Mouse (Mus musculus): Measurements from ENCODE around the gene Ctdsp2. TPM values are rescaled to one million over a fixed set of nuclear protein-coding genes. Genes with fewer than 3 reads are reported as not detected.

The Ctdsp2 gene
- total RNA-seq (2018; cell fraction: chromatin; rRNA removed) = 10 to 100 TPM in 24 of 26 experiments, 1 to 10 TPM in 2; 7.4 to 94.7 (median 27.4) TPM
- 100 to 1,000 TPM in 1 of 26 experiments, 10 to 100 TPM in 25; 24.7 to 104 (median 43.2) TPM for total RNA-seq (2018; cell fraction: cytosol; rRNA removed)
- total RNA-seq (2018; cell fraction: nucleus; rRNA removed) = 10 to 100 TPM; 16.2 to 94.0 (median 26.7) TPM
- polyA plus RNA-seq (2018) = 21.1 to 77.3 TPM (median 33.3 TPM) in 3 replicates

GRCm38 (mm10) chr10:126978277-126978994 is at the start of gene Ctdsp2:
Ctdsp2 (plus strand) TSS chr10:126978717.
- Histone ChIP-seq H3K36me3 (ENCODE audit: inconsistent target) (no peaks in the 10 kb centered on the region), H3K79me2 (ENCODE audit: inconsistent target) (peaks cover 38% of the 10 kb centered on the region), H3K4me3 (ENCODE audit: inconsistent target) (peak within 1 kb of the TSS; percentile 18; the same call in 1 of the 2 replicates), H3K27ac (0 out of 2 replicates have a peak within 1 kb of the TSS, but pooled peaks have one; percentile 10)
- WGBS (ENCODE audit: missing documents) = under 1% methylated on average over 56 of the region's 56 CpGs

- 58% methylated on average over 12 of the region's 12 CpGs for WGBS (ENCODE audit: missing documents)
- no peaks in the 10 kb centered on the region for H3K36me3 ChIP-seq (ENCODE audit: inconsistent target)
- peak overlapping the region; percentile 31; the same call in 1 of the 2 replicates for H3K4me3 ChIP-seq (ENCODE audit: inconsistent target)
- no peaks in the 10 kb centered on the region for H3K79me2 ChIP-seq (ENCODE audit: inconsistent target)
- H3K27ac ChIP-seq = no peak overlapping the region
These were observed 49.7 kb upstream of the Ctdsp2 start for GRCm38 (mm10) chr10:126928819-126929206.

- H3K27ac ChIP-seq = no peak overlapping the region
- H3K4me3 ChIP-seq (ENCODE audit: inconsistent target) = no peak overlapping the region
- H3K79me2 ChIP-seq (ENCODE audit: inconsistent target) = no peaks in the 10 kb centered on the region
- 96% methylated on average over 3 of the region's 3 CpGs for WGBS (ENCODE audit: missing documents)
- H3K36me3 ChIP-seq (ENCODE audit: inconsistent target) = no peaks in the 10 kb centered on the region
These were observed 49.0 kb upstream of the Ctdsp2 start for GRCm38 (mm10) chr10:126929543-126929942.

GRCm38 (mm10) chr10:126930270-126931121 is 48.0 kb upstream of the Ctdsp2 start:
- 90% methylated on average over 15 of the region's 15 CpGs for WGBS (ENCODE audit: missing documents)
- Histone ChIP-seq H3K36me3 (ENCODE audit: inconsistent target) (no peaks in the 10 kb centered on the region), H3K4me3 (ENCODE audit: inconsistent target) (no peak overlapping the region), H3K79me2 (ENCODE audit: inconsistent target) (no peaks in the 10 kb centered on the region), H3K27ac (no peak overlapping the region)

GRCm38 (mm10) chr10:126931123-126931759 is 47.3 kb upstream of the Ctdsp2 start:
- 88% methylated on average over 8 of the region's 8 CpGs for WGBS (ENCODE audit: missing documents)
- H3K27ac ChIP-seq = no peak overlapping the region
- H3K4me3 ChIP-seq (ENCODE audit: inconsistent target) = no peak overlapping the region
- no peaks in the 10 kb centered on the region for H3K79me2 ChIP-seq (ENCODE audit: inconsistent target)
- no peaks in the 10 kb centered on the region for H3K36me3 ChIP-seq (ENCODE audit: inconsistent target)

- no peaks in the 10 kb centered on the region for H3K36me3 ChIP-seq (ENCODE audit: inconsistent target)
- H3K4me3 ChIP-seq (ENCODE audit: inconsistent target) = no peak overlapping the region
- H3K27ac ChIP-seq = no peak overlapping the region
- H3K79me2 ChIP-seq (ENCODE audit: inconsistent target) = no peaks in the 10 kb centered on the region
These were observed 46.8 kb upstream of the Ctdsp2 start for GRCm38 (mm10) chr10:126931760-126932139.

- H3K36me3 ChIP-seq (ENCODE audit: inconsistent target) = no peaks in the 10 kb centered on the region
- H3K4me3 ChIP-seq (ENCODE audit: inconsistent target) = no peak overlapping the region
- no peak overlapping the region for H3K27ac ChIP-seq
- H3K79me2 ChIP-seq (ENCODE audit: inconsistent target) = no peaks in the 10 kb centered on the region
- 95% methylated on average over 13 of the region's 13 CpGs for WGBS (ENCODE audit: missing documents)
These were observed 44.0 kb upstream of the Ctdsp2 start for GRCm38 (mm10) chr10:126934561-126934960.

- WGBS (ENCODE audit: missing documents) = 88% methylated on average over 8 of the region's 8 CpGs
- Histone ChIP-seq H3K79me2 (ENCODE audit: inconsistent target) (no peaks in the 10 kb centered on the region), H3K36me3 (ENCODE audit: inconsistent target) (no peaks in the 10 kb centered on the region), H3K4me3 (ENCODE audit: inconsistent target) (no peak overlapping the region), H3K27ac (no peak overlapping the region)
These were observed 43.4 kb upstream of the Ctdsp2 start for GRCm38 (mm10) chr10:126935121-126935520.

GRCm38 (mm10) chr10:126935556-126936381 is 42.7 kb upstream of the Ctdsp2 start:
- Histone ChIP-seq H3K79me2 (ENCODE audit: inconsistent target) (no peaks in the 10 kb centered on the region), H3K27ac (no peak overlapping the region), H3K4me3 (ENCODE audit: inconsistent target) (no peak overlapping the region), H3K36me3 (ENCODE audit: inconsistent target) (no peaks in the 10 kb centered on the region)
- WGBS (ENCODE audit: missing documents) = 43% methylated on average over 18 of the region's 18 CpGs

- Histone ChIP-seq H3K79me2 (ENCODE audit: inconsistent target) (no peaks in the 10 kb centered on the region), H3K4me3 (ENCODE audit: inconsistent target) (no peak overlapping the region), H3K27ac (no peak overlapping the region), H3K36me3 (ENCODE audit: inconsistent target) (no peaks in the 10 kb centered on the region)
- WGBS (ENCODE audit: missing documents) = 85% methylated on average over 7 of the region's 7 CpGs
These were observed 37.6 kb upstream of the Ctdsp2 start for GRCm38 (mm10) chr10:126940949-126941348.

- H3K27ac ChIP-seq = no peak overlapping the region
- 92% methylated on average over 5 of the region's 5 CpGs for WGBS (ENCODE audit: missing documents)
- H3K4me3 ChIP-seq (ENCODE audit: inconsistent target) = no peak overlapping the region
- no peaks in the 10 kb centered on the region for H3K79me2 ChIP-seq (ENCODE audit: inconsistent target)
- no peaks in the 10 kb centered on the region for H3K36me3 ChIP-seq (ENCODE audit: inconsistent target)
These were observed 33.0 kb upstream of the Ctdsp2 start for GRCm38 (mm10) chr10:126945531-126945930.

- Histone ChIP-seq H3K4me3 (ENCODE audit: inconsistent target) (no peak overlapping the region), H3K36me3 (ENCODE audit: inconsistent target) (no peaks in the 10 kb centered on the region), H3K79me2 (ENCODE audit: inconsistent target) (no peaks in the 10 kb centered on the region), H3K27ac (no peak overlapping the region)
- WGBS (ENCODE audit: missing documents) = 64% methylated on average over 5 of the region's 5 CpGs
These were observed 28.7 kb upstream of the Ctdsp2 start for GRCm38 (mm10) chr10:126949824-126950223.

GRCm38 (mm10) chr10:126950572-126950971 is 27.9 kb upstream of the Ctdsp2 start:
- 97% methylated on average over 4 of the region's 4 CpGs for WGBS (ENCODE audit: missing documents)
- Histone ChIP-seq H3K4me3 (ENCODE audit: inconsistent target) (no peak overlapping the region), H3K36me3 (ENCODE audit: inconsistent target) (no peaks in the 10 kb centered on the region), H3K79me2 (ENCODE audit: inconsistent target) (no peaks in the 10 kb centered on the region), H3K27ac (no peak overlapping the region)

GRCm38 (mm10) chr10:126952375-126952774 is 26.1 kb upstream of the Ctdsp2 start:
- Histone ChIP-seq H3K27ac (no peak overlapping the region), H3K4me3 (ENCODE audit: inconsistent target) (no peak overlapping the region), H3K79me2 (ENCODE audit: inconsistent target) (no peaks in the 10 kb centered on the region), H3K36me3 (ENCODE audit: inconsistent target) (no peaks in the 10 kb centered on the region)
- WGBS (ENCODE audit: missing documents) = 89% methylated on average over 1 of the region's 1 CpGs

Measured in macrophage (primary cell).